Mouse (Mus musculus) cerebral cortex, adult 2 months (tissue): Measurements from ENCODE around the gene Ccdc157.

Source experiments
- WGBS: fragments of 180-500 bp; shearing (Covaris S2); methylation state at CpG from one replicate; pipeline ENCODE4 v1.1.7; 2018; 5-methylcytosine and 5-hydroxymethylcytosine counted together

Ccdc157 gene

DNA sequence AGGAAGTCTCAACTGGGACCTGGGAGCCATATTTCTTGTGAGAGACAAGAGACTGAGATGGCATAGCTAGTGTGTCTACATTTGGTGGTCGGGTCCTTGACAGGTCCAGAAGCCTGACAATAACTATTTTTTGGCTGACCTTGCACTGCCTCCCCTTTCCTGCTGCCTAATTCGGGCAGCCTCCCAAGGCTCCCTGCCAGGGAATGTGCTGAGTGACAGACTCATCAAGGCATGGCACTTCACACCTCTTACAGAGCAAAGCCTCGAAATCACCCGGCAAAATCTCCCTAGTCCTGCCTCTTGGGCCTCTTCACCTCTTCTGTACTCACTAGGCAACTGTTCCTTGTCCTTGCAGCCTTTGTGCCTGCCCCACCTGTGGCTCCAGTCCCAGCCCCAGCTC, 17.6 kb upstream of the Ccdc157 start:
- WGBS: 46% methylated on average over 4 of the region's 4 CpGs

DNA sequence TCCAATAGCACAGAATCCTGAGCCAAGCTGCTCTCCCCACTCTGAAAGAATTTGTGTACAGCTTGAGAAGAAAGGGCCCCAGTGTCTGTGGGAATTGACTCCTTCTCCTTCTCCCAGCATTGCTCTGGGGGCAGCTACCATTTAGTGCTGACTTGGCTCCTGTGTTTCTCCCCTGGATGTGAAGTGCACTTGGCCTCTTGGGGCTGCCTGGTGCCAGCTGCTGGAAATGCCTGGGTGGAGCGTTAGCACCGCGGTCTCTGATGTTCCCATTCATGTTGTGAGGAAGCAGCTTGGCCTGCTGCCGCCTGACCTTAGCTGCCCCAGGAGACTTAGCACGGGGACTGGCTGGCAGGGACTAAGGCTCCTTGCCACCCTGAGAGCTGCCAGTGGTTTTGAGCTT, 14.5 kb upstream of the Ccdc157 start:
- 32% methylated on average over 5 of the region's 5 CpGs for WGBS

DNA sequence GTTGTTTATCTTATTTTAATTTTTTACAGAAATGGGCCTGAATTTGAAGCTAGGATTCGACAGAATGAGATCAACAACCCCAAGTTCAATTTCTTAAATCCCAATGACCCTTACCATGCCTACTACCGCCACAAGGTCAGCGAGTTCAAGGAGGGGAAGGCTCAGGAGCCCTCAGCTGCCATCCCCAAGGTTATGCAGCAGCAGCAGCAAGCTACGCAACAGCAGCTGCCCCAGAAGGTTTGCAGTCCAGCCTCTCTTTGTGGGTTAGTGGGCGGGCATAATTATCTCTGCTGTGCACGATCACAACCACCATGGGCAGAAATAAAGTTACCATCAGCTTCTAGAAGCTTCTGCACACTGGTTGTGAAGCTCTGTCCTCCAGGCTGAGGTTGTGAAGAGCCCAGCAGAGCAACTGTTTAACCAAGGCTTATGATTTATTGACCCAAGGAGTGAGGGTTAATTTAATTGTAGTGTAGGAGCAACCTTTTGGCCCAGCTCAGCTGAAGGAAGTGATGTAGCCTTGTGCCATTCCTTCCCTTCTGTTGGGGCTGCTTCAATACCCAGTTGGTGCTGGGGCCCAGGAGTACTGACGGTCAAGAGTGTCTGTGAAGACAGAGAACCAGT, 6.5 kb upstream of the Ccdc157 start:
- WGBS: 81% methylated on average over 7 of the region's 7 CpGs

DNA sequence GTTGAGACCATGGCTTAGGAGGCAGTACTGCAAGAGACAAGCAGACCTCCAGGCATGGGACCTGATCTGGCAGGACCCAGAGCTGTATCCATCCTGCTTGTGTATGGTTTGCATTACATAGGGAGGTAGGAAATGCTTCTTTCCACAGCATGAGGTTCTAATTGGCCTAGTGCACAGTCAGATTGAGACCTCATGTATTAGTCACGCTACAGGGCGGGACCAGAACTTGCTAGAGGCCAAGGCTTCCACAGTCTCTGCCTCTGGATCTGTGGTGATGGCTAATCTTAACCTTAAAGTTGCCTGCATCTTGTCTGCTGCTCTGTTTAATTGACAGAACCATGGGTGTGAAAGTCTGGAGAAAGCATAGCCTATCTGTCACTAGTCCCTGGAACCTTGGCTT, 4.6 kb upstream of the Ccdc157 start:
- WGBS: 75% methylated on average over 2 of the region's 2 CpGs

DNA sequence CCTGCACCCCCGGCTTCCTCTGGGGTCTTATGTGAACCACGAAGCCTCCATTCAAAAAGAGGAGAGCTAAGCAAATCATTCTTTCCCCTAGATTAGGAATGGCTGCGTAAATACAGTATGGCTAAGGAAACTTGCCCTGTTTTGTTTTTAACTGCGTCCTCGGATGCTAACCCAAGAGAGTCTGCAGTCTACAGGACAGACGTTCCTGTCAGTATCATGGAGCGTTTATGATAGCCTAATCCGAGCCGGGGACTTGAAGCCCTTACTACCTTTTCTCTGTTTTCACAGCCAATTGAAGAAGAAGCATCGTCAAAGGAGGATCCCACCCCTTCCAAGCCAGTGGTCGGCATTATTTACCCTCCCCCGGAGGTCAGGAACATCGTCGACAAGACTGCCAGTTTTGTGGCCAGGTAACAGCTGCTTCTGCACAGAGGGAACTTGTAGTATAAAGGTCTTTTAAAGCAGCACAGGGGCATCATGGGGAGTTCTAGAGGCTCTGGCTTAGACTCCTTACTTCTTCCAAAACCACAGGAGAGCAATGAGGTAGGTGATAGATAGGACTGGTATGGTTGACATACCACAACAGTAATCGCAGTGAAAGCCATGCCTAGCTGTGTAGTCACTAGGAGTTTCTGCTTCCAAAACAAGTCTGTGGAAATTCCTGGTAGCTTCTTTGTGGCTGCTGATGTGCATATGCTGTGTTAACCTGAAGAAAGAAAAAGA, 826 bp upstream of the Ccdc157 start:
- WGBS: 4% methylated on average over 15 of the region's 15 CpGs

DNA sequence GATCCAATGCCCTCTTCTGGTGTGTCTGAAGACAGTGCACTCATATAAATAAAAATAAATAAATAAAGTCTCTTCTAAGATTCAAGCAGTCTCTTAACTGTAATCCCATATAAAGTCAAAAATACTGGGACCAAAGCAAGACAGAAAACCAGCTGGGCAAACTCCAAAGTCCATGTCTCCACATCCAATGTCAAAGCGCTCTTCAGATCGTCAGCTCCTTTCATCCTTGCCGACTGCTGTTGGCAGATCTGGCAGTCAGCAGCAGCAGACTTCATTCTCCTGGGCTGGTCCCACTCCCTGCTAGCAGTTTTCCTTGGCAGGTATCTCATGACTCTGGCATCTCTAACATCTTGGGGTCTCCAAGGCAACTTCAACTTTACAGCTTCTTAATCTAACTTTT, 1.4 kb downstream of the Ccdc157 start:
- 54% methylated on average over 3 of the region's 3 CpGs for WGBS

DNA sequence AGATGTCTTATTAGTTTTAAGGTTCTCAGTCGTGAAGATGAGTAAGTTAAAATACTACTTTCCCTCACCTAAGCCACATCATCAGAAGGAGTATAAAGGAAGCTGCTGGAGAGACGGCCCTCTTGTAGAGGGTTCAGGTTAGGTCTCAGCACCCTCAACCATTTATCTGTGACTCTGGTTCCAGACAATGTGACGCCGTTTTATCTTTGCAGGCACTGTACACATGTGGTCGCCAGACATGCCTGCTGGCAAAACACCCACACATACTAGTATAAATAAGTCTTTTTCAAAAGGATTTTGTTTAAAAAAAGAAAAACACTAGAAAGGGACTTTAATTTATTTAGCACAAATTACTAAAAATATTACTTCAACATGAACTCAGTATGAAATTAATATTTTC, 4.5 kb downstream of the Ccdc157 start:
- 49% methylated on average over 5 of the region's 5 CpGs for WGBS

DNA sequence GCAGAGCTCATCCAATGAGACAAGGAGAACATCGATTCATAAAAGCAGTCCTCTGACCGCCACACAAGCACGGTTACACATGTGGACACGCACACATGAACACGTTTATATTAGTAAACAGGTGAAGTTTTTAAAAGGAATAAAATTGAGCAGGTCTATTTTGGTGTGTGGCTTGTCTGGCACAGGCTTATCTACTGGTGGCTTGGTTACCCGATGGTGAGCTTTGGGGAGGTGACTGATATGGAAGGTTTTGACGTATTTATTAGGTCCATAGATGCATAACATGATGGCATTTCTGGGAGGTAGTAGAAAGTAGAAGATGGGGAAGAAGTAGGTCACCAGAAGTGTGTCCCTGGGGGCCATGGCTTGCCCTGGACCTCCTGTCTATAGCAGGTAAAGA, 6.4 kb downstream of the Ccdc157 start:
- WGBS: 94% methylated on average over 7 of the region's 7 CpGs

DNA sequence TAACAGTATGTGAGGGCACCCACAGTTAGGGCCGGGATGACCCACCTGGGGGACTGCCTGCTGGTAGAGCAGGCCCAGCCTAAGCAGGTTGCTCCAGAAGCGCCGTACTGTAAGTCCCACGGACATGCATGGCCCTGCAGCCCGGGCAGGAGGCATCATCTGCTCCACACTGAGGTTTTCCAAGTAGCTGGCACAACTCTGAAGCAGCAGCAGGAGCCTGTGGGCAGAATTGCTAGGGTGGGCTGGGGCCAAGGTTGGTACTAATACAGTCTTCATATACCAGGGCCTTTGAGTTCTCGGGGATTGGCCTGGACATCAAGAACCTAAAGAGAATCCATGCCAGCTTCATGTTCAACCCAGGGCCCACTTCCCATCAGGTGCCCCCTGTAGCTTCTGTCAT, 10.2 kb downstream of the Ccdc157 start:
- WGBS: 81% methylated on average over 6 of the region's 6 CpGs

DNA sequence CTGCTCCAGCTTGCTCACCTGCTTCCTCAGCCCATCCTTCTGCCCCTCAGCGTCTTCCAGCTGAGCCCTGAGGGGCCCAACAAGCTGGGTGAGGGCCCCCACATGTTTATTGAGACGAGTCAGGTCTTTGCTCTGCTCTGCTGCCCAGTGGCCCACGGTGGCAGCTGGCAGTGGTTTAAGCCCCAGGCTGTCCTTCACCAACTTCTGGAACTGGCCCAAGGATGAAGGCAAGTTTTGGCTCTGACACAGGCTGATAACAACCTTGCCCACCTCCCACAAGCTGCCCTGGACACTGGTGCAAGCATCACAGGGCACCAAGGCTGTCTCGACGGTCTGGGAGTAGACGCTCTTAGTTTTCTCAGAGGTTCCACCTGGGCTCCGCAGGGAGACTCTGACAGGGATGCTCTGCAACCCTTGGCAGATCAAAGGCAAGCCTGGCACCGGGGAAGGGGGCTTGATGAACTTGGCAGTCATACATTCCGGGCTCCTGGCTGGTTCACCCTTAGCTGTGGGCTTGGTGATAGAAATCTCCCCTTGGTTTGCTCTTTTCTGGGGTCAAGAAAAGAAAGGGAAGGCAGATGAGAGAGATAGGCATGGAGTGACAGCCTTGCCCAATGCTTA, 11.4 kb downstream of the Ccdc157 start:
- WGBS: 83% methylated on average over 9 of the region's 9 CpGs

DNA sequence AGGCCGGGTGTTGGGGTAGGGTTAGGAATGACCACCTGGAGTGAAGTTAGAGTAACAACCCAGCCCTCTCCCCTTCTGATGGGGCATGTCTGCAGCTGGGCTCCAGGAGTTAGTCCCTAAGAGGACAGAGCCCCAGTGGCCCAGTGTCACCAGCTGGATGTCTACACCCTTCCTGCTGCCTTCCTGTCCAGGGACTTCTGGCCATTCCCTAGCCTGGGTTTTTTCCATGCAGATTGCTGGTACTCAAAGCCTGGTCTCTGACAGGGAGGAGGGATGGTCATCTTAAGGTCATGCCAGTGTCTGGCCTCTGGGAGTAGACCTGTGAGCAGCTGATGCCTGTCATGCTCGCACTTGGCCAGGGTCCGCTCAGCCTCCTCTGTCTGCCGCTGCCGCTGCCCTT, 12.0 kb downstream of the Ccdc157 start:
- 81% methylated on average over 5 of the region's 5 CpGs for WGBS

DNA sequence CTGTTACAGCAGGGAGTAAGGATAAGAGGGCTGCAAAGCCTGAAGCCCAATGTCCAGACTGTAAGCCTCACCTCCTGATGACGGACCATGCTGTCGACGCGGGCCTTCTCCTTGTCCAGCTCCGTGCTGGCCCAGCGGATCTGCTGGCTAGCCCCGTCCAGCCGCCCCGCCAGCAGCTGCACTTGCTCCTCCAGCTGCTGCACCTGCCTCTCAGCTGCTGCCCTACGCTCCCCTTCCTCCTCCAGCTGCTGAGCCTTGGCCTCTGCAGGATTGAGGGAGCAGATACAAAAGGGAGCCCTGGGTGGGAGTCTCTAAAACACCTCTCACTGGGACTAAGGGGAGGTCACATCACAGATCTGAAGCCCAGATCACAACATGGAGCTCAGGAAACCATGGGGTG, 13.0 kb downstream of the Ccdc157 start:
- WGBS: 94% methylated on average over 10 of the region's 10 CpGs

DNA sequence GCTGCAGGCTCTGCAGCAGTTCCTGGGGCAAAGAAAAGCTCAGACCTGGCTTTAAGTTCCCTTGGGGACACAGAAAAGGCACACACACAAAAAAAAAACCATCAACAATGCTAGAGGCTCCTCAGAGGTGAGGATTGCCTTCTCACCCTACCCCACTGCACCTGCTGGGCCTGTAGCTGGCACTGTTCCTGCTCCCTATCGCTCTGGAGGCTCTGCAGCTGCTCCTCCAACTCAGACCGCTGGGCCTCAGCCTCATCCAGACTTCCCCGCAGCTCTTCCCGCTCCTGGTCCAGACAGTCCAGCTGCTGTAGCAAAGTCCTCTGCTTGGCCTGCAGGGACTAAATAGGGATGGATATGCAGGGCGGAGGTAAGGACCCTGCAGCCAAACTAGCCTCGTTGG, 13.7 kb downstream of the Ccdc157 start:
- WGBS: 64% methylated on average over 6 of the region's 6 CpGs

DNA sequence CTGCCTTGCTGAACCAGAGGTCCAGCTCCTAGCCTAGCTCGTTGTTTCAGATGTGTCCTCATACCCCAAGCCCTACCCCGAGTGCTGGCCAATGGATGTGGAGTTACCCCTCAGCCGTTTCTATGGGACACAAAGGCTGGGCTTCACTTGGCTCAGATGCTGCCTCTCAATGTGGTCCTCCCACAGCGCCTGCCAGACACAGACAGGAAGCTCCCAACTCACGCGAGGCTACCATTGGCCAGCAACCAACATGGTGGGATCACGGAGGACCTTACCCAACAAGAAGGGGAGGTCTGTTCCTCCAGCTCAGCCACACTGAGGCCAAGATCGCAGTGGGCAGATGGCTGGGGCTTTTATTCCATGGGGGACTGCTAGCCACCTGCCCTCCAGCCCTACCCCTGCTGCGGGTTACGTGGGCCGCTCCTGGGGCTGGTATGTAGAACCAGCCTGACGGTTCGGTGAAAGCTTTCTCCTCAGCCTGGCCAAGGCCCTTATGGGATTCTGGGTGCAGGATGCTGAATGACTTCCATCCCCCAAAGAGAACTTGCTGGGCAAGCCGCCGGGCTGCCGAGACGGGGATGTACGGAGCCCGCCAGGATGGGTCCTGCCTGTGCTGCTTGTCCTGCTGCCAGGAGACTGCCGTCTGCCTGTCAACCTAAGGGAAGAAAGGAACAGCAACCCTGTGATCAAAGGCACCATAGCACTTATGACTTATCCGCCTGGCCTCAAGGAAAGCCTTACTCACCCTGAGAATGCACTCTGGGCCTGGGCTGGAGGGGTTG, 16.6 kb downstream of the Ccdc157 start:
- WGBS: 67% methylated on average over 21 of the region's 21 CpGs

DNA sequence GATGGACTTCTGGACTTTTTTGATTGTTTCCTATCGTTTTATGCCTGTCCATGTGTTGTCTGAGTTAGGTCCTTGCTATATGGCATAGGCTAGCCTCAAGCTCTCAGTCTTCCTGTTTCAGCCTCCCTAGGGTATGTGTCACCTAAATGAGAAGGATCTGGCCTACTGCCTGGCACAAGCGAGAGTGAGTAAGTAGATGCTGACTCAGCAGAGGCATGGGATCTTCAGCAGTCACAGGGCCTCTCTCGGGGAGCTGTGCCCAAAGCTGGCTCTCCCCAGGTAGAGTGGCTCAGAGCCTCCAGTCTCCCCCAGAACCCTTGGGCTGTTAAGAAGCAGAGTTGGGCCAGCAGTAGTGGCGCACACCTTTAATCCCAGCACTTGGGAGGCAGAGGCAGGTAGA, 17.7 kb downstream of the Ccdc157 start:
- WGBS: 75% methylated on average over 4 of the region's 4 CpGs

DNA sequence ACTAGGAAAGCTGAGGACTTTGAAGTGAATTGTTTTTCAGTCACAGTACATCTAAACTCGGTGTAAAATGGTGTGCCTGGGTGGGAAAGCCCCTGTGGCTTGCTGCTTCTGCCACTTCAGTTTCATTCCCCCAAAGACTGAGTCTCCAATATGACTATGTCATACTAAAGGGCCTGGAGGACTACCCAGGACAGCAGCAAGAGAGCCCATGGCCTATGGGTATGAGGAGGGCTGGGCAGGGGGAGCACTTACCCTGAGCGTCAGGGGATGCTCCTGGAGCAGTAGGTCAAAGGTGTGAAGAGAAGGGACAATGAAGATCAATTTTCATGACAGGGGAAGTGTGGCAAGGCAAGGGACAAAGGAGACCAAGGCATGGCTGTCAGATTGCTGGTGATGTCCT, 21.1 kb downstream of the Ccdc157 start:
- WGBS: 86% methylated on average over 2 of the region's 2 CpGs

DNA sequence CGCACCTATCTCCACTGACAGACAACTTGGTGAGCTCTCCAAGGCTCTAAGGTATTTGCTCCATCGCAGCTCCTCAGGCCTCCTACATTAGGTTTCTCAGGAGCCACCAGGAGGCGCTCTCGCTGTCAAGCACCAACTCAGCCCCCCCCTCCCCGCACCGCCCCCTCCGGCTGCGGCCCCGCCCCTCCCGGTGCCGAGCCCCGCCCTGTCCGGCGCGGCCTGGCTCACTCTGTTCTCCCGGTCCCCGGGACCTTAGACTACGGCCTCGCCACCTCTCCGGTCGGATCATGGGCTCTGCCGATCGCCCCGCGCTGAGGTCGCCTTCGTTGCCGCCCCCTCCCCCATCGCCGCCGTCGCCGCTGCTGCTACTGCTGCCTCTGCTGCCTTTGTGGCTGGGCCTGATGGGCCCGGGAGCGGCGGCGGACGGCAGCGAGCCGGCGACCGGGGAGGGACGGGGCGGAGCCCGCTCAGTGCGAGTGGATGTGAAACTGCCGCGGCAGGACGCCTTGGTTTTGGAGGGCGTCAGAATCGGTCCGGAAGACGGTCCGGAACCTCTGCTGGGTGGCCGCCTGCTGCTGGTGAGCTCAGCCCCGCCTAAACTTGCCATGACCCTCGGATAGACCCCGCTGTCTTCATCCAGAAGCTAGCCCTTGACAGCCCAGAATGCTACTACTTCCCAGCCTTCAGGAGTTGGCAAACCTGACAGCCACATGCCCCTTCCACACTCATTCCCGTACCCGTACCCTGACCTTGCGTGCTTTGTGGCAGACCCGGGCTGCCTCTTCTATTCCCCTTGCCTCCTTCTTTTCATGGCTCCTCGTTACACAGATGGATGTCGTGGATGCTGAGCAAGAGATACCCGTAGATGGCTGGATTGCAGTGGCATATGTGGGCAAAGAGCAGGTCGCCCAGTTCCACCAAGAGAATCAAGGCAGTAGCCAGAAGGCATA, 24.8 kb downstream of the Ccdc157 start, which contains the start of gene Rnf215:
Rnf215 (plus strand) TSS at position 217 of the 950 bp plus-strand sequence.
- under 1% methylated on average over 66 of the region's 66 CpGs for WGBS

DNA sequence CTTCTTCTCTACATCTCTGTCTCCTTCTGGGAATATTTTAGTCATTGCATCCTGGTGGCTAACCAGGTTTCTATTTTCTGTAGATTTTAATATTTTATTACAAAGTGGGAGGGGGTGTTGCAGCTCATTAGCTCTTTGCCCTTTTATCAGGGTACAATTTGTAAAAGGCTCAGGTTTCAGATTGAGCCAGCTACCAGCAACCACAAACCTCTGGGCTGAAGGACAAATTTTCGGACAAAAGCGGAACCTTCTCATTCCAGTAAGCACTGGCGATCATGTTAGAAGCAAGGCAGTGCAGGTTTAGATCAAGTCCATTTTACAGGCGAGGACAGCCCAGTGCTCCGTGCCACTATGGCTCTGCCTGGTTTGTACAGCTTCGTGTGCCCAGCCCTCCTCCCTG, 25.7 kb downstream of the Ccdc157 start:
- 61% methylated on average over 6 of the region's 6 CpGs for WGBS

DNA sequence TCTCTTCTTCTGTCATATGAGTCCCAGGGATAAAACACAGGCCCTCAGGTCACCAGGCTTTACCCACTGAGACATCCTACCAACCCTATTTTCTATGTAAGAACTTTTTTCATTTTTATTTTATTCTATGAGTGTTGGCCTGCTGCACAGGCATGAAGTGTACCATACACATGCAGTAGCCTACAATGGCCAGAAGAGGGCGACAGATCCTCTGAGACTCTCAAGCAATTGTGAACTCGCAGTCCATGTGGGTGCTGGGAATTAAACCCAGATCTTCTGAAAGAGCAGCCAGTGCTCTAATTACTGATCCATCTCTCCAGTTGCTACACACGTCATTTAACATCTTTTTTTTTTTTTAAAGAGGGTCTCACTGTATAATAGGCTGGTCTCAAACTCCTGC, 26.6 kb downstream of the Ccdc157 start:
- 60% methylated on average over 3 of the region's 3 CpGs for WGBS

DNA sequence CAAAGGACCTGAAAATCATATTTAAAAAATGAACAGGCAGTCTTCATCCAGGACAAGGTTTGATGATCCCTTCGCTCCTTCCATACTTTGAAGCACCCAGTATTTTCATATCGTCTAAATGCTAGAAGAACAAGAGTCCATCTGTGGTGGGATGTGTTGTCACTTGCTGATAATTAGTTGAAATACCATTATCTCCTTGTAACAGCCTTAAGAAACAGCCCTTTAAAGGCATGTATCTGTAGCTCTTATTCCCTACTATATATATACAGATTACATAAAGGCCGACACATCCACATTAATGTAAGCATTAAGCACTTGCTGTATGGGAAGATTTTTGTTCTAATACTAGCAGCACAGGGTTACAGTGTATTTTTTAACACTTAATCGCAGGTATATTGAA, 31.6 kb downstream of the Ccdc157 start:
- WGBS: 97% methylated on average over 4 of the region's 4 CpGs

DNA sequence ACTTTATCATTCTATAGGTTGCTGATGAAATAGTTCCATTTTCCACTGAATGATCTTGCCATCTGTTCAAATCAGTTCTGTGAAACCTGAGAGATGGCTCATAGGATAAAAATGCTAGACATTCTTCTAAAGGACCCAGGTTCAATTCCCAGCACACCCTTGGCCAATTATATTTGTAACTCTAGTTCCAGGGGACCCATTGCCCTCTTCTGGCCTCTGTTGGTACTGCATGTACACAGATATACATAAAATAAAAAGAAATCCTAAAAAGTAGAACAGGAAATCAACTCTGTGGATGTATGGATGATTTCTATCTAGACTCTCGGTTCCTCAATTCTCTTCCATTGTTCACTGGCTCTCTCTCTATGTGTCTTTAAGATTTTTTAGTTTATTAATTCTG, 33.0 kb downstream of the Ccdc157 start:
- WGBS: 88% methylated on average over 1 of the region's 1 CpGs
